Mouse (Mus musculus): Measurements from ENCODE around the gene Hist1h3c. TPM values are rescaled to one million over a fixed set of nuclear protein-coding genes. Genes with fewer than 3 reads are reported as not detected.

Gene Hist1h3c
- polyA plus RNA-seq, 1 experiment = 2.5 TPM

DNA sequence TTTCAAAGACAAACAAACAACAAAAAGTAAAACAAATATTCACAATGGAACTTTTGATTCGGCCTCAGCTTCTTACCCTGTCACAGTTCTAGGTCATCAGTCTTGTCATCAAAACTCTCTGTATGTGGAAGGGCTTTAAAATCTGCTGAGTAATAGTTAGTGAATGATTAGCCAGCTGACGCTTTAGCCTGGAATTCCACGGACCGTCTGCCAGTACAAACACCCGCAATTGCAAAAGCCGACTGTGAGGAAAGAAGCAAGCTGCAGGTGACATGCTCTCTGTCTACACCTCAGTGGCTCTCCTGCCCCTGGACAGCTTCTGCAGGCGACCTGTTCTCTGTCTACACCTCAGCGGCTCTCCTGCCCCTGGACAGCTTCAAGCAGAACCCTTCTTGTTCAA lies 14.9 kb downstream of the Hist1h3c start:
- no peaks in the 10 kb centered on the region for H3K36me3 ChIP-seq (ENCODE audit: control insufficient read depth, insufficient read depth)
- H3K27me3 ChIP-seq (ENCODE audit: control insufficient read depth, insufficient read depth, insufficient read length) = no peaks in the 10 kb centered on the region
- no peaks in the 10 kb centered on the region for H3K79me2 ChIP-seq (ENCODE audit: control insufficient read depth, insufficient read depth)
- TF ChIP-seq CEBPB (IDR thresholded peaks at IDR 0.05; ENCODE audit: insufficient read depth, poor library complexity, severe bottlenecking) = no peak
- no peak for TF ChIP-seq MAX (IDR thresholded peaks at IDR 0.05; ENCODE audit: low read depth)
- no peak for TF ChIP-seq REST (IDR thresholded peaks at IDR 0.05; ENCODE audit: insufficient read depth, insufficient read length)
- TF ChIP-seq MYOG (IDR thresholded peaks at IDR 0.05; ENCODE audit: control insufficient read depth in 1 of 3, insufficient read depth in 1 of 3, insufficient read length in 2 of 3, low read depth in 2 of 3) = no peak
- TF ChIP-seq TCF12 (IDR thresholded peaks at IDR 0.05; ENCODE audit: insufficient read depth, poor library complexity, severe bottlenecking) = no peak
- no peak for TF ChIP-seq MYOD1 (IDR thresholded peaks at IDR 0.05; ENCODE audit: control insufficient read depth in 1 of 3, insufficient read length in 2 of 3, low read depth in 2 of 3)
- no peak for TF ChIP-seq E2F4 (IDR thresholded peaks at IDR 0.05; ENCODE audit: insufficient read depth)
- TF ChIP-seq USF1 (IDR thresholded peaks at IDR 0.05; ENCODE audit: low read depth) = no peak
- no peak overlapping the region for H3K4me3 ChIP-seq
- no peak overlapping the region for H3ac ChIP-seq (ENCODE audit: control insufficient read depth, insufficient read length)
- H3K4me2 ChIP-seq (ENCODE audit: low read depth) = no peak overlapping the region

DNA sequence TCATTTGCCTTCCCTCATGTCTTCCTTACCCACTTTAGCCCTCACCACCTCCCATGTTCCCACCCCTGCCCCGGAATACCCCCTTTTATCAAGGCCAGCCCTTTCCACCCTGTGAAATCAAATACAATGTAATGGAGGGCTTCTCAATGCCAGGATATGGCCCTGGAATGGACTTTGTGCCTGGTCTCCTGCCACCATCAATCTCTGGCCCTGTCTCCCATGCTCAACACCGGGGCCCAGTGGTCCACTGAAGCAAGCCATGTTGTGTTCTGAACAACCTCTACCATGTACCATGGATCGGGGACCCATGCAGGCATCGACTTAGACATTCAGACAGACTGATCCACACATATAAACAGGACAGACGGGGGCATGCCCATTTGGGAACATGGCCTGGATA lies 15.7 kb downstream of the Hist1h3c start:
- Histone ChIP-seq H3K4me3 (no peak overlapping the region), H3K36me3 (ENCODE audit: control insufficient read depth, insufficient read depth) (no peaks in the 10 kb centered on the region), H3K27me3 (ENCODE audit: control insufficient read depth, insufficient read depth, insufficient read length) (no peaks in the 10 kb centered on the region), H3ac (ENCODE audit: control insufficient read depth, insufficient read length) (no peak overlapping the region), H3K4me2 (ENCODE audit: low read depth) (no peak overlapping the region), H3K79me2 (ENCODE audit: control insufficient read depth, insufficient read depth) (no peaks in the 10 kb centered on the region)
- TF ChIP-seq TCF3 (IDR thresholded peaks at IDR 0.05; ENCODE audit: insufficient read length, low read depth) (no peak), SRF (IDR thresholded peaks at IDR 0.05; ENCODE audit: control insufficient read depth, insufficient read length, low read depth) (no peak), MYOD1 (IDR thresholded peaks at IDR 0.05; ENCODE audit: control insufficient read depth in 1 of 3, insufficient read length in 2 of 3, low read depth in 2 of 3) (no peak), USF1 (IDR thresholded peaks at IDR 0.05; ENCODE audit: low read depth) (no peak), POLR2A (IDR thresholded peaks at IDR 0.05; ENCODE audit: insufficient read length, low read depth) (no peak), TCF12 (IDR thresholded peaks at IDR 0.05; ENCODE audit: insufficient read depth, poor library complexity, severe bottlenecking) (no peak), MYOG (IDR thresholded peaks at IDR 0.05; ENCODE audit: control insufficient read depth in 1 of 3, insufficient read depth in 1 of 3, insufficient read length in 2 of 3, low read depth in 2 of 3) (no peak), POLR2AphosphoS2 (IDR thresholded peaks at IDR 0.05; ENCODE audit: insufficient read length, low read depth) (no peak)

DNA sequence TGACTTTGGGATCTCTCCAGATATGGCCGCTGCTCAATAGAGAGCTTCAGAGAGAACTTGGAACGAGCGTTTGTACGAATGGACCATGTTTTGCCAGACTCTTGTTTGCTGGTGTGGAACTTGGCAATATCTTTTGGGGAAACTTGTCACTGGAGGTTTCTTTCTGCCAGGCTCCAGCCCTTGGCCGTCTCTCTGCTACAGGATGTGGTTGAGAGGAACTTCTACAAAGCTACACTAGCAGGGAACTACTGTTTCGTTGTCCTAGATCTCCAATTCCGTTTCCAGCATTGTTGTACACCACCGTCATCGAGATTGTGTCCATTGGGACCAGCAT lies 16.2 kb downstream of the Hist1h3c start:
- Histone ChIP-seq H3K36me3 (ENCODE audit: control insufficient read depth, insufficient read depth) (no peaks in the 10 kb centered on the region), H3ac (ENCODE audit: control insufficient read depth, insufficient read length) (no peak overlapping the region), H3K4me3 (no peak overlapping the region), H3K4me2 (ENCODE audit: low read depth) (no peak overlapping the region), H3K27me3 (ENCODE audit: control insufficient read depth, insufficient read depth, insufficient read length) (no peaks in the 10 kb centered on the region), H3K79me2 (ENCODE audit: control insufficient read depth, insufficient read depth) (no peaks in the 10 kb centered on the region)
- TF ChIP-seq REST (IDR thresholded peaks at IDR 0.05; ENCODE audit: insufficient read depth, insufficient read length) (no peak), SRF (IDR thresholded peaks at IDR 0.05; ENCODE audit: control insufficient read depth, insufficient read length, low read depth) (no peak), MYOD1 (IDR thresholded peaks at IDR 0.05; ENCODE audit: control insufficient read depth in 1 of 3, insufficient read length in 2 of 3, low read depth in 2 of 3) (no peak), E2F4 (IDR thresholded peaks at IDR 0.05; ENCODE audit: insufficient read depth) (no peak), MAX (IDR thresholded peaks at IDR 0.05; ENCODE audit: low read depth) (no peak), MYOG (IDR thresholded peaks at IDR 0.05; ENCODE audit: control insufficient read depth in 1 of 3, insufficient read depth in 1 of 3, insufficient read length in 2 of 3, low read depth in 2 of 3) (no peak), TCF3 (IDR thresholded peaks at IDR 0.05; ENCODE audit: insufficient read length, low read depth) (no peak), POLR2A (IDR thresholded peaks at IDR 0.05; ENCODE audit: insufficient read length, low read depth) (no peak), CEBPB (IDR thresholded peaks at IDR 0.05; ENCODE audit: insufficient read depth, poor library complexity, severe bottlenecking) (no peak), USF1 (IDR thresholded peaks at IDR 0.05; ENCODE audit: low read depth) (no peak), POLR2AphosphoS2 (IDR thresholded peaks at IDR 0.05; ENCODE audit: insufficient read length, low read depth) (no peak), TCF12 (IDR thresholded peaks at IDR 0.05; ENCODE audit: insufficient read depth, poor library complexity, severe bottlenecking) (no peak)

DNA sequence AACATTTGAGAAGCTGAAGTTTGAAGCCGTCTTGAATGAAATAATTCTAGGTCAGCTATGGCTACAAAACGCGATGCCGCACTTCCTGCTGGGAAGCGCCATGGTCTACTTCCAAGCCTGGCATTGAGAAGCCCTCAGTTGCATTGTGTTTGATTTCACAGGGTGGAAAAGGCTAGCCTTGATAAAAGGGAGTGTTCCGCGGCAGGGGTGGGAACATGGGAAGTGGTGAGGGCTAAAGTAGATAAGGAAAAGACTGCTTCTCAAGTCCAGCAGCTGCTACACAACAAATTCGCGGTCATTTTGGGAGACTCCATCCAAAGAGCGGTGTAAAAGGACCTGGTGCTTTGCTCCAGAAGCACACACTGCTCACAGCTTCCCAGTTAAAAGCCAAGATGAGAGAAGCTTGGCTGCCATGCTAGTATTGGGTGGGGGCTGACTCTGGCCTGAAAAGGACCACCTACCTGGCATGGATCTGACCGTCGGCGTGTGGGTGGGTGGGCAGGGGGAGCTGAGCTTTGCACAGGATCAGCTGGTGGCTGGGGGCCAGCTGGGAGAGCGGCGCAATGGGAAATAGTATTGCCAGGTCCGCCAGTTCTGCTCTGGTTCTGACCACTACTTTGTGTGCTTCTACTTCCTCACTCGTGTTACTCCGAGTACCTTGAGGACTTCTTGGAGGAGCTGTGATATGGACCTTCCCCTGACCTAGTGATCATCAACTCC lies 16.8 kb downstream of the Hist1h3c start:
- Histone ChIP-seq H3ac (ENCODE audit: control insufficient read depth, insufficient read length) (no peak overlapping the region), H3K27me3 (ENCODE audit: control insufficient read depth, insufficient read depth, insufficient read length) (no peaks in the 10 kb centered on the region), H3K4me3 (no peak overlapping the region), H3K36me3 (ENCODE audit: control insufficient read depth, insufficient read depth) (no peaks in the 10 kb centered on the region), H3K4me2 (ENCODE audit: low read depth) (no peak overlapping the region), H3K79me2 (ENCODE audit: control insufficient read depth, insufficient read depth) (no peaks in the 10 kb centered on the region)
- TF ChIP-seq USF1 (IDR thresholded peaks at IDR 0.05; ENCODE audit: low read depth) (no peak), TCF12 (IDR thresholded peaks at IDR 0.05; ENCODE audit: insufficient read depth, poor library complexity, severe bottlenecking) (no peak), E2F4 (IDR thresholded peaks at IDR 0.05; ENCODE audit: insufficient read depth) (no peak), POLR2AphosphoS2 (IDR thresholded peaks at IDR 0.05; ENCODE audit: insufficient read length, low read depth) (no peak), REST (IDR thresholded peaks at IDR 0.05; ENCODE audit: insufficient read depth, insufficient read length) (no peak), MYOG (IDR thresholded peaks at IDR 0.05; ENCODE audit: control insufficient read depth in 1 of 3, insufficient read depth in 1 of 3, insufficient read length in 2 of 3, low read depth in 2 of 3) (no peak), CEBPB (IDR thresholded peaks at IDR 0.05; ENCODE audit: insufficient read depth, poor library complexity, severe bottlenecking) (no peak), MAX (IDR thresholded peaks at IDR 0.05; ENCODE audit: low read depth) (no peak)

DNA sequence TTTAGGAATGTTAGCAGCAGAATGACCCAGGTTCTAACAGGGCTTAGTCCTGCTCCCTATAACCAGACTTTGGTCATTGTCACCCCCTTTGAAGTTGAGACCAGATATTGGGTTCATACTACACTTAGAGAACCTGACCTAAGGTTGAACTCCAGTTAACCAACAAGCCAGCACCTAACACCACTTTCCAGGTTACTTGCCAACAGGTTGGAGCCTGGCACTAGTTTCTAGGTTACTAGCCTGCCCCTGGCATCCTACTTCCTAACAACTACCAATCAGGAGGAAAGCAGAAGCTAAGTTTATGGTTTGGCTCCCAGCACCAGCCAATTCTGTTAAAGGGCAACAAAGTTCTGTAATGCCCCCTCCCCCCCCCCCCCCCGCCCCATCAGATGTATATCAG lies 20.2 kb downstream of the Hist1h3c start:
- H3ac ChIP-seq (ENCODE audit: control insufficient read depth, insufficient read length) = no peak overlapping the region
- TF ChIP-seq POLR2AphosphoS2 (IDR thresholded peaks at IDR 0.05; ENCODE audit: insufficient read length, low read depth) (no peak), POLR2A (IDR thresholded peaks at IDR 0.05; ENCODE audit: insufficient read length, low read depth) (no peak), TCF3 (IDR thresholded peaks at IDR 0.05; ENCODE audit: insufficient read length, low read depth) (no peak), MYOD1 (IDR thresholded peaks at IDR 0.05; ENCODE audit: control insufficient read depth in 1 of 3, insufficient read length in 2 of 3, low read depth in 2 of 3) (no peak), REST (IDR thresholded peaks at IDR 0.05; ENCODE audit: insufficient read depth, insufficient read length) (no peak), CEBPB (IDR thresholded peaks at IDR 0.05; ENCODE audit: insufficient read depth, poor library complexity, severe bottlenecking) (no peak)
- H3K4me2 ChIP-seq (ENCODE audit: low read depth) = no peak overlapping the region
- no peak overlapping the region for H3K4me3 ChIP-seq
- H3K79me2 ChIP-seq (ENCODE audit: control insufficient read depth, insufficient read depth) = no peaks in the 10 kb centered on the region
- H3K27me3 ChIP-seq (ENCODE audit: control insufficient read depth, insufficient read depth, insufficient read length) = no peaks in the 10 kb centered on the region
- no peaks in the 10 kb centered on the region for H3K36me3 ChIP-seq (ENCODE audit: control insufficient read depth, insufficient read depth)

Data from myocyte (in vitro differentiated cells).